Mouse (Mus musculus): ENCODE measurements around the gene Cep95. TPM values are rescaled to one million over a fixed set of nuclear protein-coding genes. Genes with fewer than 3 reads are reported as not detected.

The Cep95 gene
- 51.5 TPM for polyA plus RNA-seq (2017; shearing (Covaris generic))

DNA sequence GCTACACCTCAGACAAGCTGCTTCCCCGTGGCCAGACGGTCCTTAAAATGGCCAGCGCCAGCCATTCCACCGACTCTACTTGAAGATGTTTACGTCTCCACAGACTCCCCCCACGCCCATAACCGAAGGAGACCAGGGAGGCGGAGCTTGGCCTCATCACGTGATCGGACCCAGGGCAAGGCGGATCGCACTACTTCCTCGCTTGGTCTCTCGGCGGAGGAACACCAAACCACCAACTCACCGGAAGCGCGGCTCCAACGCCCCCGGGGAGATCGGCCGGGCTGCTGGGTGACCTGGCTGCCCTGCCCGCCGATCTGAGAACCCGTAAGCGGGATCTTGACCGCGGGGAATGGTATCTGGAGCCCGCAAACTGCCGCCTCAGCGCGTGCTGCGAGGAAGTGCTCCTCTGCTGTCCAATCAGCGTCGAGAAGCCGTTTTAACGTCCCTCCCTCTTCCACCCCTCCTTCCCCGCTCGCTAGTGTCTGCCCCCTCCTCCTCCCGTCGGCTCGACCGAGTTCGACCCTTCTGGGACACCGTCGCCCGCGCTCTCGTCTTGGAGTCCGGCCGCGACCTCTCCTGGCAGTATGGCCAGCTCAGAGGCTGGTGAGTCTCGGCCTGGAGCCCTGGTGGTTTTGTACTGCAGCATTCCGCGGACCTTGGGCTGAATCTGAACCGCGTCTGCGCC, at the start of gene Cep95, which contains the start of gene Ddx5:
Gene Cep95, plus strand, starts transcription at position 478 of the 685 bp plus-strand sequence.
Gene Ddx5, minus strand, starts transcription at position 411 of the 685 bp plus-strand sequence.

DNA sequence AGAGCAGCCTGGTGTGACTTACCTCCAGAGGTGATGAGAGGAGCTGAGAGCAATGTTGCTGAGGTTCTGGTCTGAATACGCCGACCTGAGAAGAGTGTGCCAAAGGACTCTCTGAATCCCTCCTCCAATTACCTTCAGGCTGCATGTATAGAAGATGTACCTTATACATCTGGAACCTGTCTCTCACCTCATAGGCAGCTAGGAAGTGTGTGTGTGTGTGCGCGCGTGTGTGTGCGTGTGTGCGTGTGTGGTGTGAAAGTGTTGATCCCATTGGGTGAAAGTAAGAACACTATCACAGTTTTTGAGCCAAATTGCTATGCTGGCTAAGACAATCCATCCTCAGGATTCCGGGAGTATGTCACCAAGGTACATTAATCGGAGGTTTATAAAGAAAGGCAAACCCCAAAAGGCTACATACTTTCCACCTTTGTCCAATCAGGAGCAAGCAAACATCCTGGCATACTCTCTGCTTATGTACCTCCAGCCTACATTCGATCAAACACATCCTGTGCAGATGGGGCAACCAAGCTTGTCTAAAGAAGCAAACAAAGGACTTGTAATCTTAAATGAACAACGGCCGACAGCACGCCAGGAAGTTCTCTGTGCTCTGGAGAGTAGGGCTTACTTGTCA, 38.8 kb upstream of the Cep95 start, which contains the start of gene Pecam1:
Gene Pecam1, minus strand, starts transcription at position 508 of the 631 bp plus-strand sequence.

DNA sequence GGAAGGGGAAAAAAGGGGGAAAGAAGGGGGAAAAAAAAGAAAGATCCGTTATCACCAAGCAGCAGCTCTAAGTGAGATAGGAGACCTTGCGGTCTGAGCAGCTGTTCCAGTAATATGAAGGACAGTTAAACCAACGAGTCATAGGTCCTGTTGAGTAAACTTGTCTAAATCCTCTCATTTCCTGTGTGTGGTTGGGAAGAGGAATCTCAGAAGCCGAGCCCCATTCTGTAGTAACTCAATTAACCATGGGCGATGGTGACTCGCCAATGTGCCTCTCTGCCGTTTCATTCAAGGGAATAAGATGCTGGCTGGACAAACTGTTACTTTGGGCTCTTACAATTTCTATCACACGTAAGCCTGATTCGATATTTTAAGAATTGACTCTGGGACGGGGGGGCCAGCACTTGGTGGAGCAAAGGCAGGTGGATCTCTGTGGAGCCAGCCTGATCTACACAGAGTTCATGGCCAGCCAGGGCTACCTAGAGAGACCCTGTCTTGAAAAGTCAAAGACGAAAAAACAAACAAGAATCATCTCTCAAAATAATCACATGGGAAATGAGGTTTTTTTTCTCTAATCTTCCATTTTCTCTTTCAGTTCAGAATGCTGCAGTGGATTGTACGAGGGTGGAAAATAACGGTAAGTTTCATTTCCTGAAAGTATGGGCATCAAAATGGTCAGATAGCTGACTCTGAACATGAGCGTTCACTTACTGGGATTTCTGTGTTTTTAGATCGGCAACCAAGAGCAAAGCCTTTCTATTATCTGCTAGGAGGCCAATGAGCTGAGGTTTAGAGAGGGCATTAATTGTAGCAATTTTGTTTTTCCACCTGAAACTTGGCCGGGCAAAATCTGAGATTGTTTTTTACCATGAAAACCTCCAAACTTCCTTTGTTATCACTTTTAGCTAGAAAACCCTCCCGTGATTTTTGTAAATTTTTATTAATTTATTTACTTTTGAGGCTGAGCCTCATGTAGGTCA, 37.7 kb upstream of the Cep95 start, which contains the start of gene Milr1:
Gene Milr1, plus strand, starts transcription at position 188 of the 980 bp plus-strand sequence.

DNA sequence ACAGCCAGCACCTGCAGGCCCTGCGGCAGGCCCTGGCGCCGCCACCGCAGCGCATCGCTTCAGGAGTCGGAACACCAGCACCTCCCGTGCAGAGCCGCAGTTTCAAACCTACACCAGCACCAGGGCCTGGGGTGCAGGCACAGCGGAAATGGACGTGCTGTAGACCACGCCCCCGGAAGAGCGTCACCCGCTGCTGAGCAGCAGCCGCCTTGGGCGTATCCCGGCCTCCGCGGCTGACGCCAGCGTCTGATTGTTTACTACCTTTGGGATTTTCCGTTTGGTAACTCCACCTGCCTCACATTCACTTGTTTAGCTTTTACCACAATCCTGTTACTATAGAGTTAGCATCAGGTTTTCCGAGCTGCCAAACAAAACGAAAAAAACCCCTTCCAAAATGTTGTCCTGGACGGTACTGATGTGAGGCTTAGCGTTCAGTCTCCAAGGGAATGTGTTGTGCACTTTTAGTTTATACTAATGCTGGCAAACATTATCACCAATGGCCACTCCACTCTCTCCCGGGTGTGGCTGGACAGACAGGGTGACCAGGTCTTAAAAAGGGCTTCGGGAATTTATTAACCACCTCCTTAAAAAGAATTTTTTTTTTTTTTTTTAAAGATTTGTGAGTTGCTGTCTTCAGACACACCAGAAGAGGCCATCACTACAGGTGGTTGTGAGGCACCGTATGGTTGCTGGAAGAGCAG, 9.5 kb upstream of the Cep95 start, which contains the start of gene Polg2:
Gene Polg2, minus strand, starts transcription at position 150 of the 701 bp plus-strand sequence.

Other genes starting within 250 kb of the Cep95 start
- gene Tex2, start 175.8 kb upstream of the Cep95 start, polyA plus RNA-seq (2017; shearing (Covaris generic)): 29.2 TPM
- 113 TPM for gene Pecam1, start 38.6 kb upstream of the Cep95 start, polyA plus RNA-seq (2017; shearing (Covaris generic))
- gene Milr1, start 38.0 kb upstream of the Cep95 start, polyA plus RNA-seq (2017; shearing (Covaris generic)): 8.9 TPM
- gene Polg2, start 9.7 kb upstream of the Cep95 start, polyA plus RNA-seq (2017; shearing (Covaris generic)): 11.6 TPM
- gene Ddx5, start 67 bp upstream of the Cep95 start, polyA plus RNA-seq (2017; shearing (Covaris generic)): 874 TPM
- 9.0 TPM for gene Smurf2, start 131.5 kb downstream of the Cep95 start, polyA plus RNA-seq (2017; shearing (Covaris generic))
- gene Kpna2, start 210.3 kb downstream of the Cep95 start, polyA plus RNA-seq (2017; shearing (Covaris generic)): 102 TPM
- 0.45 TPM for gene 1810010H24Rik, start 236.4 kb downstream of the Cep95 start, polyA plus RNA-seq (2017; shearing (Covaris generic))

Measured in activated CD4-positive, CD25-positive, alpha-beta regulatory T cell, adult 9 weeks (primary cell).